Mouse (Mus musculus) ES-Bruce4 (cell line): ENCODE results near the gene Ctrc.

Experiments
- CTCF ChIP-seq: IDR thresholded peaks from one replicate; pipeline ENCODE4 v1.8.1; 2011; ENCODE audit warnings: low read depth, low read length
- EP300 ChIP-seq: IDR thresholded peaks from 2 replicates; pipeline ENCODE4 v1.6.1; 2011; ENCODE audit warnings: low read depth, low read length; ENCODE audit not compliant: insufficient read depth

- no peak for TF ChIP-seq CTCF
- no peak for TF ChIP-seq EP300
Measured at GRCm38 (mm10) chr4:141810975-141811374, 35.2 kb downstream of the Ctrc start.
